Mouse (Mus musculus): ENCODE results near the gene Fyb2.
A peak's percentile ranks its signal among the peaks of the same experiment; 100 is the strongest.
"Not testable (repeated sequence)": the region's sequence is repeated elsewhere in the genome, so short reads cannot be mapped to it uniquely, and the experiment has no call there.

Fyb2 gene

DNA sequence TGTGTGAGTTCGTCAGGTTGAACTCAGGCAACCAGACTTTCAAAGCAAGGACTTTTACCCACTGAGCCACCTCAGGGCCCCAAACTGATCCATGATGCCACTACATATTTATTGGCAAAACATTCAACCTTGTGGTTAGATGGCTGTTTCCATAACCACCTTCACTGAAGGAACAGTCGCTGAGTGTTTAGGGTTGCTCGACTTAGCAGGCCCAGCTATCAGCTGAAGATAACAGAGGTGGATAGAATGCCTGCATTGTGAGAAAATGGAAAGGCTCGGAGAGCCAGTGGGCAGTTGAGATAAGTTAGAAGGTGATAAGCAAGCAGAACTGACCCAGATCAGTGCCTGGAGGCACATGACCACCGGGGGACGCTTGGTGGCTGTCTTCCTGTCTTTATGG, 26.3 kb downstream of the Fyb2 start:
- no peak for DNase-seq (ENCODE audit: low spot score in 2 of 2)

DNA sequence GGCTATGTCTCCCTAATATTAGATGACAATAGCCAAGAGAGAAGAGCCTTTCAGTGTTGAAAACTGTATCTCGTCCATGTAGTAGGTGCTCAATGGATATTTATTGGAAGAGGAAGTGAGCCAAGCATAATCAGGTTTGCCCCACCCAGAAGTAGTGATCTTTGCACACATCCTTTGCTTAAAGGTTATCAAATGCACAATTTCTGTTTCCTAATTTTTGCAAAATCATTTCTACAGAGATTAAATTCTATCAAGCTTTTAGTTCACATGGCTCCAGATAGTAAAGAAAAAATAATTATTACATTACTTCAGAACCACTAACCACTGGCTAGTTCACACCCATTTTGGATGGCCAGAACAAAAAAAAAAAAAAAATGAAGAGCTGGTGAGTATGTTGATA, 28.6 kb downstream of the Fyb2 start:
- DNase-seq (ENCODE audit: low spot score in 2 of 2) = no peak

DNA sequence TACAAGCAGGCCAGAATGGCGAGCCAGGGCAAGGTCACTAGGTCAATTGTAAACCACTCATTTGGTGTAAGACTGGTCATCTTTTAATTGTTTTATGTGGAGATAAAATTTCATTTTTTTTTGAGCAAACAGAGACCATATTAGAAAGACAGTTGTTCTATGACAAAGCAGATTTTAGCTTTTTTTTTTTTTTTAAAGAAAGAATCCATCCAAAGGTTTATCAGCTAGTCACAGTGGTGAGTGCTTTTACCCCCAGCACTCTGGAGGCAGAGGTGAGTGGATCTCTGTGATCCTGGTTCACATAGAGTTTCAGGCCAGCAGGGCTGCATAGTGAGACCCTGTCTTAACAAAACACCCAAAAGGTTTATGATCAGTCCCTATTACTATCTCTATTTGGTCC, 31.2 kb downstream of the Fyb2 start:
- no peak for DNase-seq (ENCODE audit: low spot score in 2 of 2)

DNA sequence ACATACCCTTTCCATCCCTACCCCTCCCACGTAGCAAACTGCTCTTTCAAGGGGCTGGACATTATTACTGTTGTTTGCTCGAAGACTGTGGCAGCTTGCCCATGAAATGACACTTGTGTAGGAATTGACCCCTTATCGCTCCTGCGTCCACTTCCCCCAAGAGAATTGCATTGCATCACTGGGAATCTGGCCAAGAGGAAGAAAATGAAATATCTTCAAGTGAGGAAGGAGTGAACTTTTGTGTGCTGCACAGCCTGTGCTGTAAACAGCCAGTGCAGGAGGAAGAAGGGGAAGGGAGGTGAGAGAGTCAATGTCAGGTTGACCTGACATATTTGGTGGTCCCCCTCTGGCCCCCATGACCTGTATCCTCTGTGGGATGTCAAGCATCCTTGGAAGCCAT, 35.6 kb downstream of the Fyb2 start:
- DNase-seq (ENCODE audit: low spot score in 2 of 2) = peak in 1 of 2 experiments; percentile 2

DNA sequence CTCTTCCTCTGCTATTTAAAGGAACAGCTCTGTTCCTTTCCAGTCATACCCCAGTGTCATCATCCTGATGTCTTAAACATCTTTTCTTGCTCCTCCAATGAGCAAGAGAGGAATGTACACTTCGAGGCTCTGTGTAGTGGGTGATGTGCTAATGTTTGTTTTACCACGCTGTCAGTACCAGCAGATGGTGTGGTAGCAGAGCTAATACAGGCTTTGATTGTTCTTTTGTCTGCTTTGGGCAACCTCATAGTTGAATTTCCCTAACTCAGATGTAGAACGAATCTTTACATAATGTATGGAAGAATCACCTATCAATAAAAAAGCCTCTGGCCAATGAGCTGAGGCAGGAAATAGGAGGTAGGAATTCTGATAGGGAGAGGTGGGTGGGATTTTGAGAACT, 36.0 kb downstream of the Fyb2 start:
- DNase-seq (ENCODE audit: low spot score in 2 of 2) = no peak

DNA sequence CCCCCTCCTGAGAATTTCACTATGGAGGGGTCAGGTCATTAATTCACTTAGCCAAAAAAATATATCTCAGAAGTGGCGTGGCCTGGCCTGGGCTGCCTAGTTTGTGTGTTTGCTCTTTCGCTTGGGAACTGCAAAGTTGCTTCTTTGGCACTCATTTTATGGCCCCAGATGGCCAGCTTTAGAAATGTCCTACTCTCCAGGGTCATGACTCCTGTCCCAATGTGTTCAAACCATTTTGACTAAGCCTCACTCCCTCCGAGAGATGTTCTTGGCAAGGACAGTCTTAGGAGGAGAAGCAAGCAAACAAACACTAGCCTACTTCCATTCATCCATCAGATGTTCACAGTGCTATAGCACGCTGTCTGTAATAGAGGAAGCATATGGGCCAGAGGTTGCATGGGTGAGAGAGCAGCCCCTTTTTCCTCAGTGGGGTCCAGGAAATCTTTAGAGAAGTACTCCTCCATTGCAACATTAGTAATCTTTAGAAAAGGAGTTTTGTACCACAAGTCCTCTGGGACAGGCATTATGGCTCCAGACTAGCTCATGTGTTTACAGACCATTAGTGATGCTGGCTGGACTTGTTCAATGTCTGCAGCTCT, 38.1 kb downstream of the Fyb2 start:
- no peak for DNase-seq (ENCODE audit: low spot score in 2 of 2)

DNA sequence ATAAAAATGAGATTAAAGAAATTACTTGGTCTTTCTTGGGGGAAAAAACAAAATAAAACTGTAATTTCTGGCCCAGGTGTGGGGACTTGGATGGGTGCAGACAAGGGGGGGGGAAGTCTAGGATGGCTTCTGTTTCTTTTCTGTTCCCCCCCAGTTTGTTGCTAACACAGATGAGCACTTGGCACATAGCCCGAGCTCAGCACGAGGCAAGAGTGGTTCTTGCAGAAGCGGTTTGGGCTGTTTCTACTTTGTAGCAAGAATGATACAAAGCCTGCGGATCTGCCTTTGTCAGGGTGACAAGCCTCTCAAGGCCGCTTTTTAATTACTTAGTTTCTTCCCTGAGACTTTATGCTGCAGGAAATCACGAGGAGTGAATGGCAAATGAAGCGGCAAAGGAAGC, 43.4 kb downstream of the Fyb2 start:
- no peak for DNase-seq (ENCODE audit: low spot score in 2 of 2)

DNA sequence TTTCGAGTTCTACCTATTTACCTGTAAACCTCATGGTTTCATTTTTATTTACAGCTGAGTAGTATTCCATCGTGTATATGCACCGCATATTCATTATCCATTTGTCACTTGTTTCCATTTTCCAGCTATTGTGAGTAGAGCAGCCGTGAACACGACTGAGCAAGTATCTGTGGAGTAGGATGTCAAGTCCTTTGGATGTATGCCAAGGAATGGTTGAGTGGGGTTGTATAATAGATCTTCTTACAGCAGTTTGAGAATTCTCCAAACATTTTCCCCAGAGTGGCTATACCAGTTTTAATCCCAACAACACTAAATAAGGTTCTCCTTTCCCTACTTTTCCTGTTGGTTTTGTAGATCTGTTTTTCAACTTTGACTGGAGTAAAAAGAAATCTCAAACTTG, 48.2 kb downstream of the Fyb2 start:
- no peak for DNase-seq (ENCODE audit: low spot score in 2 of 2)

DNA sequence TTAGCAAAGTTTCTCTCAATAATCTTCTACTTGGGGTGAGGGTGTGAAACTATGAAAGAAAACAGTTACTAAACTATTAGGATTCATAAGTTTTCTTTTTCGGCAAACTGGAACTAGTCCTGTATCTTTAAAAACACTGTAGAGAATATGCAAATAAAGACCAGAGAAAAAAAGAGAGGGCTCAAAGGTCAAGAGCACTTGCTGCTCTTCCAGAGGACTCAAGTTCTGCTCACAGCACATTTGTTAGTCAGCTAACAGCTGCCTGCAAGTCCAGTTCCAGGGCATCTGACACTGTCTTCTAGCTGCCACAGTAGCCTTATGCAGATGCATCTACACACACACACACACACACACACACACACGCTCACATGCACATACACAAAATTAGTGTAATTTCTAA, 59.4 kb downstream of the Fyb2 start:
- no peak for DNase-seq (ENCODE audit: low spot score in 2 of 2)

DNA sequence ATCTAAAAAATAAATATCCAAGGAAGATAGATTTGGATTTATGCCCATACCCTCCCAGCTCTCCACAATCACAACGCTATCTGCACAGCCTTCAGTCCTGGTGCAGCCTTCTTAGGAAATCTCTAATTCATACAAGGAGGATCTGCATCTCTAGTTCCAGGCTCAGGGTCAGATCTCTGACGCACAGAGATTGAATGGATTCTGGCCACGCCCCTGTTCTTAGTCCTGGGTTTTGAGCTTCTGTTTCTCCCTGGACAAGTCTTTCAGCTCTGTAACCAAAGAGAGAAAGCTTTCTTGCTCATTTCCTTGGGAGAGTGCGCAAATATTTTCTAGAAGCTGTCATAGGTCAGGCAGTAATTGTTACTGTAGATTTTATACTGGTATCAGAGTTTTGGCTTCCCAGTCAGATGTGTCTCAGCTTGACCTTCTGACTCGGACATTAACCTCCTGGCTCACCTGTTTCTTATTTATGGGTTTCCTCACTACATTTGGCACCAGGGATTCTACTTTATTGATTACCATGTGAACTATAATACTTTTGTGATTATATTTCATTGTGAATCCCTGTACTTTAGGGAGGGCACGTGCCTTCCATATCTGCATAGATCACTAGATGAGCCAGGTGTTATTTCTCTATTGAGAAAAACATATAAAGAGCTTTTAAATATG, 62.0 kb downstream of the Fyb2 start:
- DNase-seq (ENCODE audit: low spot score in 2 of 2) = no peak

DNA sequence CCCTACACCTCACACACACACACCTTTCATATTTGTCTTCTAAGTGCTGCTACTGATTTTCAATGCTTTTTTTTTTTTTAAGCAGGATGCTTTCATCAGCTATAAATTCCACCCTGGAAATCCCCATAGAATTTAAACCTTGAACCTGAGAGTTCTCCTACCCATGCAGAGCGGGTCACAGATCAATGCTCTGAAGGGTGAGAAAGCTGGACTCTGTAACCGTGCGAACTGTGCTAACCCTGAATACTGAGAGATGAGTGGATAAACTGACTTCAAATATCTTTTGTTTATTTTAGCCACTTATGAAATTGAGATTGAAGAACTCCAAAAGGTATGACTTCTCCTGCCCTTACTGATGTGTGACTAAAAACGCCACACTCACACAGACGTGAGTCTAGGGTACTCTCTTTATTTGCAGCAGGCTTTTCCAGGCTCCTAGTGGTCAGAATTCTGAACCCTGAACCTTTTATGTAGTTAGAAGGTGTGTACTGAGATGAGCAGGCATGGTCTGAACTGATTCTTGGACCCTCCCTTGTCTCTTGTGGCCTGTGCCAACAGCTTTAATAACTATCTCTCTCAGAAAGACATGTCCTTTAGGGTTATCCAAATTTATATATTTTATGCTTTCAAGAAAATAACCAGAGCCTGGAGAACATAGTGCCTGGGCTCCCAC, 72.8 kb downstream of the Fyb2 start:
- DNase-seq (ENCODE audit: low spot score in 2 of 2) = no peak

DNA sequence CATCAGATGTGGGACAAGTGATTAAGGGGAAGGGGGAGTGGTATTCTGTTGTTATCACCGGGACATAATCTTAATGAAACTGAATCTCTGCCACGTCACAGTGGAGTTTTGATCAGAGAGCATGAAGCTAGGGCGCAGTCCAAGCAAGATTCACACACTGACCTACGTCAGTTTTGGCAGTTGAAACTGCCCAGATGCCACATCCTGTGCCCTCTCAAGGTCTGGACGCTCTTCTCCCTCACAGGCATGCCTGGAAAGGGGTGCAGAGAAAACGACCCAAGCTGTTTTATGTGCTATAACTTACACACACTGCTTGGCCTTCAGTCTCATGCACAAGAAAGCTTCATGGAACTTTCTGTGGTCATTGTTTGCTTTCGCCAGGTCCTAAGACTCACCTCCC, 74.4 kb downstream of the Fyb2 start:
- DNase-seq (ENCODE audit: low spot score in 2 of 2) = no peak

DNA sequence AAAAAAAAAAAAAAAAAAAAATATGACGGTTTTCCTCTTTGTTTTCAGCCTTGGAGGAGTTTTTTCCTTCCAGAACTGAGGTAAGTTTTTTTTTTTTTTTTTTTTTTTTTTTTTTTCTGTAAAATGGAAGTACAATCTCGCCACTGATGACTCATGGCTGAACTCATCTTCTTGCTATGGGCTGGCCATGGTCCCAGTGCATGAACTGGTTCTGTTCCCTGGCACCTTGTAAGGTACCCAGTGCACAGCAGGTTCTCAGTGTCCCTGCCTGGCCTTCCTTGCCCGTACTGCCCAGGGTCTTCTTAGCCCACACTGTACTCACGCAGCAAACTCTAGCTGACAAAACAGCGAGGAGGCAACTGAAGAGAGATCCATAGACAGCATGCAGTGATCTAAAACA, 74.8 kb downstream of the Fyb2 start:
- no peak for DNase-seq (ENCODE audit: low spot score in 2 of 2)

DNA sequence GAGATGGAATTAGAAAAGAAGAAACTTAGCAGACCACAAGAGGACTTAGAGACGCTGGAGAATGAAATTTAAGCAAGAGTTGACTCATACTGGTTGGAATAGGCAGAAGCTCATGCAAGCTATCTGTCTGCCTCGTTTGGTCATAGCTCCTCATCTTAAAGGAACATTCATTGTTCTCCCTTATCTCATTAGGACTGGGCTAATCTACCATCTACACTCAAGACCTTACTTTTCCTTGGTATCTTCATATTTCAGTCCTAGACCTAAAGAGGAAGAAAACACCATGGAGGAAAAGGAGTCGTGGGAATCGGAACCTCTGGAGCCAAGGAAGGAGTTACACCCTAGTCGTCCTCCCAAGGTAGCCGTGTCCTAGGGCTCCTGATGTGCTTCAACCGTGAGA, 75.5 kb downstream of the Fyb2 start:
- no peak for DNase-seq (ENCODE audit: low spot score in 2 of 2)

DNA sequence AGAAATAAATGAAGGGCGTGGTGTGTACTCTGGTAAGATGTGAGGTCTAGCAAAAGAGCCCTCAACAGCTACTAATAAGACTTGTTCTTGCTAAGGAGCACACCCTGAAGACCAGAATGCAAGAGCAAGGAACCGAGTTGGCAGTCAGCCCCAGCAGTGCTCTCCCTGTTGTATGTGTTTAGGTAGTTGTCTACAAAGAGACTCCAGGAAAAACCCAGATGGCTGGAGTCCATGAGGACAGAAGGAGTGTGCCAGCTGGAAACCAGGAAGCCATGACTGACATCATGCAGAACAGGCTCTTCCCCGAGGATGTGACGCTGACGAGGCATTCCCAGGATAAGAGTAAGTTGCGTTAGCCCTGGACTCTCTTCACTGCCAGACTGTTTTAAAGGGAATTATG, 76.8 kb downstream of the Fyb2 start:
- no peak for DNase-seq (ENCODE audit: low spot score in 2 of 2)

DNA sequence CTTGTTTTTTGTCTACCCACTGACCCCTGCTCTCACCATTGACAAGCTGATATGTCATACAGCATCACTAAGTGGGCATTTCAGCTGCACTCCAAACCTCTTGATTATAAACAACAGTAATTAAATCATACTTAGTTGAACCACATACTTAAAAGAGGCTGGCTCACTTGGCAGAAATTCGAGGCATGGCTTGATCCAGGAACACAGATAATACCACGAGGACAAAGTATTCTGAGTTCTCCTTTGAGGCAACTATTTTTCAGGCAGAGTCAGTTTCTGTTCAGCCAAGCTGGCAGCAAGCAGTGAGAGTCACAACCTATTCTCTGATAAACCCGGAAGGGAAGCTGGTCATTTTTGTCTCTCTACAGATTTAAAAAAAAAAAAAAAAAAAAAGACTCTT, 77.4 kb downstream of the Fyb2 start:
- DNase-seq (ENCODE audit: low spot score in 2 of 2) = no peak

DNA sequence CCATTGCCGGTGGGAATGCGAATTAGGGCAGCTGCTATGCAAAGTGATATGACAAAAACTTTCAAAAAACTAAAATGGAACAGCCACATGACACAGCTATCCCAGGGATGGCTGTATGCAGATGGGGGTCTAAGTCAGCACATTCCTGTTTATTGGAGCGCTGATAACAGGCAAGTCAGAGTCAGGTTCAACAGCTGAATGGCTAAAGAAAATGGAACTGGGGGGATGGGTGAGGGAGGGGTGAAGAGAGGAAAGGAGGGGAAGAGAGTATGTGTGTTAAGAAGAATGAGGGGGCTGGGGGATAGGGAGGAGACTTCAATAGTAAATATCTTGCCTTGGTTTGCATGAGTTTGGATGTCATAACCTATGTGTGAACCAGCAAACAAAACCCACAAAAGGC, 79.0 kb downstream of the Fyb2 start:
- DNase-seq (ENCODE audit: low spot score in 2 of 2) = no peak

DNA sequence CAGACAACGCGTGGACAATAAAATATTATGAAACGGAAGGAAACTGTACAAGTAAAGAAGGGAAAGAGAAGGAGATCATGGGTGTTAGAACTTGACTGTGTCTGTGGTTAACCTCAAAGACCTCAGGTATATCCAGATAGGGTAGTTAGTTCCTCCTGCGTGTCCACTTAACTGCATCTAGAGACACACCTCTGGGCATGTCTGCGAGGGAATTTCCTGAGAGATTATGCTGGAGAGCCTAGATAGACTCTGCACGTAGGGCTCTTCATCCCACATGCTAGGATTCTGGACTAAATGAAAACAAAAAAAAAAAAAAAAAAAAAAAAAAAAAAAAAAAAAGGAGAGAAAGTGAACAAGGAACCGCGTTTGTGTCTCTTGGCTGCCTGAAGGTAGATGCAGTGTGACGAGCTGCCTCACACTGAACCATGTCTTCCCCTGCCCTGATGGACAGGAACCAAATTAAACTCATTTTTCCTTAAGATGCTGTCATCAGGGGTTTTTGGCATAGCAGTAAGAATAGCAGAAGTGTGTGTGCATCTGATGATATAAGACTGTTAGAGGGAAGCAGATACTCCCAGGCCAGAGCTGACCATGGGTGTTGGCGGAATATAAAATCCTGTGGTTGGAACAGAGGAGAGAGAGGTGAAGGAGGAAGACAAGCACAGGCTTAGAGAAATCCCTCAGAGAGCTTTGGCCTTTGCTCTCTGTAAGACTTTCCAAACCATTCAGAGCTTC, 80.1 kb downstream of the Fyb2 start:
- DNase-seq (ENCODE audit: low spot score in 2 of 2) = no peak

DNA sequence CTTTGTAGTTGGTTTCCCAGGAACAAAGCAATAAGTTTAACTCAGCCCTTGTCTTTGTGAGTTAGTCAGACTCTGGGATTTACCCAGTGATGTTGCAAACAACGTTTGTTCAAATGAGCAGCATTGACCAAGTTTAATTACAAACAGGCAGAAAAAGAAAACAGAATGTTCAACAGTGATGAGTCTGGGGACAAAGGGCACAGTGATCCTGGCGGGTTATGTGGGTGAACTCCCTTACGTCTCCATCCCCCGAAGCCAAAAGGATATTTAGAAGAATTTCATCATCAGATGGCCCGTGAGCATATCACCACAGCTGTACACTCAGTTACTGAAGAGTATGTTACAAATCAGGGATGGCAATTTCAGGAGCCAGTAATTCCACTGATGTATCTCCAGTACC, 86.4 kb downstream of the Fyb2 start:
- DNase-seq (ENCODE audit: low spot score in 2 of 2) = no peak

DNA sequence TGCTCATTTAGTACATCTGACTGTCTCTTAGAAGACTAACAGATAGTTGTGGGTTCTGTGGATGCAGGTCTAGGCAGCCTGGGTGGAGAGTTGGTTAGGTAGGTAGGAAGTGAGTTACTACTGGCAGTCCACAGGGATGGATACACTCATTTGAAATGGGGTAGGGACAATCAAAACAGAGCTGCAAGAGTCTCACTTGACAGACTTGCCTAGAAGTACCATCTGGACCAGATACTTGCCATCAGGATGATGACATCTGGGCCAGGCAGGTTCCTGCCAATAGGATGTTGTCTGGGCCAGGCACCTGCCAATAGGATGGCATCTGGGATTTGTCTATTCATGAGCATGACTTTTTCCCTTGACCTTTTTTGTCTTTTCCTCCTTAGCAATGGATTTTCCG, 88.5 kb downstream of the Fyb2 start:
- DNase-seq (ENCODE audit: low spot score in 2 of 2) = no peak

DNA sequence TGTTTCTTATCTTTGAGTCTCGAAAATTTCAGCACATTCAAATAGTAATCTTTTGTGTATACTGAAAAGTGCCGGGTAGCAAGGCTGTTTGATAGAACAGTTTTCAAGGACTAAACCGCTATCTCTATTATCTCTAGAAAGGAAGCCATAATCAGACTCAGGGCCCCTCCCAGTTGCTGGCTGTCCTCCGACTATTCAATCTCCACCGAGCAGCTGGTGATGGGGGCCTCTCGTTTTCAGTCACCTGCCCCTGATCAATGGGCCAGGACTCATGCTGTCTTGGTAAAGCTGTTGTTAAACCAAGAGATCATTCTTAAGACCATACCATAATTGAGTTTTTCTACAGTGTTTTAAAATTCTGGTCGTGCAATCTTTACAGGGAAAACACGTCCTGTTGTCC, 90.9 kb downstream of the Fyb2 start:
- no peak for DNase-seq (ENCODE audit: low spot score in 2 of 2)

DNA sequence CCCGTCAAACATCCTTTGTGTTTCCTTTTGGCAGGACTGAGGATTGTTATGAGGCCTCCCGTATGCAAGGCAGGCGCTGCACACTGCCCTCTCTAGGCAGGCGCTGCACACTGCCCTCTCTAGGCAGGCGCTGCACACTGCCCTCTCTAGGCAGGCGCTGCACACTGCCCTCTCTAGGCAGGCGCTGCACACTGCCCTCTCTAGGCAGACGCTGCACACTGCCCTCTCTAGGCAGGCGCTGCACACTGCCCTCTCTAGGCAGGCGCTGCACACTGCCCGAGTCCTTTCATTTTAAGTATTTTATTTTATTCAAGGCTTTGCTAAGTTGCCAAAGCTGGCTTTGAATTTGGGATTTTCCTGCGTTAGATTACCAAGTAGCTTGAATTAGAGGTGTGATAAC, 91.4 kb downstream of the Fyb2 start:
- DNase-seq (ENCODE audit: low spot score in 2 of 2) = not testable (repeated sequence)

Measured in spleen, postnatal 36 days (tissue).